Mouse (Mus musculus): ENCODE results near the gene Limk2. TPM values are rescaled to one million over a fixed set of nuclear protein-coding genes. Genes with fewer than 3 reads are reported as not detected.

Gene Limk2
- polyA plus RNA-seq, 1 experiment from 2014 or later, result 68.8 TPM

GRCm38 (mm10) chr11:3437621-3438020 lies 28.6 kb upstream of the Limk2 start:
- H3K9me3 ChIP-seq, result no peaks in the 10 kb centered on the region
- no peaks in the 10 kb centered on the region for H3K27me3 ChIP-seq (ENCODE audit: insufficient read depth, poor library complexity, severe bottlenecking)
- no peak for DNase-seq (ENCODE audit: low spot score)
- WGBS, result 83% methylated on average over 1 of the region's 1 CpGs
- no peak overlapping the region for H3K4me3 ChIP-seq
- no peaks in the 10 kb centered on the region for H3K4me1 ChIP-seq
- H3K36me3 ChIP-seq, result no peaks in the 10 kb centered on the region
- H3K27ac ChIP-seq, result no peak overlapping the region

- no peak overlapping the region for H3K27ac ChIP-seq
- 0 out of 2 replicates have a peak, but pooled peaks cover 4% of the 10 kb centered on the region for H3K36me3 ChIP-seq
- H3K9me3 ChIP-seq, result no peaks in the 10 kb centered on the region
- no peak overlapping the region for H3K4me3 ChIP-seq
- WGBS, result 82% methylated on average over 4 of the region's 4 CpGs
- H3K4me1 ChIP-seq, result no peaks in the 10 kb centered on the region
- DNase-seq (ENCODE audit: low spot score), result no peak
- no peaks in the 10 kb centered on the region for H3K27me3 ChIP-seq (ENCODE audit: insufficient read depth, poor library complexity, severe bottlenecking)
Measured at GRCm38 (mm10) chr11:3433809-3434208, 24.8 kb upstream of the Limk2 start.

- no peaks in the 10 kb centered on the region for H3K9me3 ChIP-seq
- H3K27me3 ChIP-seq (ENCODE audit: insufficient read depth, poor library complexity, severe bottlenecking), result no peaks in the 10 kb centered on the region
- 88% methylated on average over 6 of the region's 6 CpGs for WGBS
- no peak overlapping the region for H3K4me3 ChIP-seq
- no peaks in the 10 kb centered on the region for H3K4me1 ChIP-seq
- H3K27ac ChIP-seq, result no peak overlapping the region
- H3K36me3 ChIP-seq, result 0 out of 2 replicates have a peak, but pooled peaks cover 4% of the 10 kb centered on the region
- no peak for DNase-seq (ENCODE audit: low spot score)
Measured at GRCm38 (mm10) chr11:3431976-3432603, 23.1 kb upstream of the Limk2 start.

- Histone ChIP-seq H3K27me3 (ENCODE audit: insufficient read depth, poor library complexity, severe bottlenecking) (no peaks in the 10 kb centered on the region), H3K4me3 (no peak overlapping the region), H3K9me3 (no peaks in the 10 kb centered on the region), H3K4me1 (no peaks in the 10 kb centered on the region), H3K36me3 (peaks cover 4% of the 10 kb centered on the region; the same call in 1 of the 2 replicates), H3K27ac (no peak overlapping the region)
- DNase-seq (ENCODE audit: low spot score), result no peak
- WGBS, result 90% methylated on average over 3 of the region's 3 CpGs
Measured at GRCm38 (mm10) chr11:3431515-3431914, 22.5 kb upstream of the Limk2 start.

- H3K9me3 ChIP-seq, result no peaks in the 10 kb centered on the region
- H3K27me3 ChIP-seq (ENCODE audit: insufficient read depth, poor library complexity, severe bottlenecking), result no peaks in the 10 kb centered on the region
- peaks cover 29% of the 10 kb centered on the region for H3K36me3 ChIP-seq
- 87% methylated on average over 7 of the region's 7 CpGs for WGBS
- no peak overlapping the region for H3K27ac ChIP-seq
- no peak for DNase-seq (ENCODE audit: low spot score)
- no peaks in the 10 kb centered on the region for H3K4me1 ChIP-seq
- no peak overlapping the region for H3K4me3 ChIP-seq
Measured at GRCm38 (mm10) chr11:3428632-3429031, 19.6 kb upstream of the Limk2 start.

- peaks cover 38% of the 10 kb centered on the region for H3K36me3 ChIP-seq
- H3K4me1 ChIP-seq, result no peaks in the 10 kb centered on the region
- no peaks in the 10 kb centered on the region for H3K27me3 ChIP-seq (ENCODE audit: insufficient read depth, poor library complexity, severe bottlenecking)
- DNase-seq (ENCODE audit: low spot score), result no peak
- H3K9me3 ChIP-seq, result no peaks in the 10 kb centered on the region
- H3K27ac ChIP-seq, result no peak overlapping the region
- H3K4me3 ChIP-seq, result no peak overlapping the region
- 85% methylated on average over 3 of the region's 3 CpGs for WGBS
Measured at GRCm38 (mm10) chr11:3427697-3428230, 18.8 kb upstream of the Limk2 start.

GRCm38 (mm10) chr11:3422242-3422641 lies 13.3 kb upstream of the Limk2 start:
- Histone ChIP-seq H3K27me3 (ENCODE audit: insufficient read depth, poor library complexity, severe bottlenecking) (no peaks in the 10 kb centered on the region), H3K9me3 (no peaks in the 10 kb centered on the region), H3K4me1 (no peaks in the 10 kb centered on the region), H3K27ac (no peak overlapping the region), H3K36me3 (peaks cover 55% of the 10 kb centered on the region), H3K4me3 (no peak overlapping the region)
- no peak for DNase-seq (ENCODE audit: low spot score)
- 68% methylated on average over 4 of the region's 4 CpGs for WGBS

- H3K27me3 ChIP-seq (ENCODE audit: insufficient read depth, poor library complexity, severe bottlenecking), result no peaks in the 10 kb centered on the region
- WGBS, result 64% methylated on average over 4 of the region's 4 CpGs
- H3K36me3 ChIP-seq, result peaks cover 61% of the 10 kb centered on the region
- H3K4me3 ChIP-seq, result no peak overlapping the region
- H3K27ac ChIP-seq, result 0 out of 2 replicates have a peak overlapping the region, but pooled peaks have one; percentile 32
- H3K9me3 ChIP-seq, result no peaks in the 10 kb centered on the region
- no peak for DNase-seq (ENCODE audit: low spot score)
- H3K4me1 ChIP-seq, result no peaks in the 10 kb centered on the region
Measured at GRCm38 (mm10) chr11:3418741-3419140, 9.8 kb upstream of the Limk2 start.

GRCm38 (mm10) chr11:3417795-3418194 lies 8.8 kb upstream of the Limk2 start:
- H3K27ac ChIP-seq, result no peak overlapping the region
- WGBS, result 74% methylated on average over 6 of the region's 6 CpGs
- no peak for DNase-seq (ENCODE audit: low spot score)
- H3K4me3 ChIP-seq, result no peak overlapping the region
- H3K27me3 ChIP-seq (ENCODE audit: insufficient read depth, poor library complexity, severe bottlenecking), result no peaks in the 10 kb centered on the region
- H3K9me3 ChIP-seq, result no peaks in the 10 kb centered on the region
- peaks cover 53% of the 10 kb centered on the region for H3K36me3 ChIP-seq
- H3K4me1 ChIP-seq, result no peaks in the 10 kb centered on the region

- H3K9me3 ChIP-seq, result no peaks in the 10 kb centered on the region
- no peaks in the 10 kb centered on the region for H3K4me1 ChIP-seq
- H3K36me3 ChIP-seq, result peaks cover 52% of the 10 kb centered on the region
- 87% methylated on average over 3 of the region's 3 CpGs for WGBS
- DNase-seq (ENCODE audit: low spot score), result no peak
- no peaks in the 10 kb centered on the region for H3K27me3 ChIP-seq (ENCODE audit: insufficient read depth, poor library complexity, severe bottlenecking)
- H3K4me3 ChIP-seq, result no peak overlapping the region
- H3K27ac ChIP-seq, result no peak overlapping the region
Measured at GRCm38 (mm10) chr11:3416399-3416798, 7.4 kb upstream of the Limk2 start.

GRCm38 (mm10) chr11:3412111-3412510 lies 3.1 kb upstream of the Limk2 start:
- Histone ChIP-seq H3K4me3 (no peak overlapping the region), H3K9me3 (no peaks in the 10 kb centered on the region), H3K36me3 (peaks cover 30% of the 10 kb centered on the region), H3K27me3 (ENCODE audit: insufficient read depth, poor library complexity, severe bottlenecking) (no peaks in the 10 kb centered on the region), H3K27ac (no peak overlapping the region), H3K4me1 (peaks cover 11% of the 10 kb centered on the region; the same call in 1 of the 2 replicates)
- DNase-seq (ENCODE audit: low spot score), result no peak
- 78% methylated on average over 3 of the region's 3 CpGs for WGBS

GRCm38 (mm10) chr11:3408131-3408996 lies 625 bp downstream of the Limk2 start:
- WGBS, result 6% methylated on average over 34 of the region's 34 CpGs
- peak overlapping the region; percentile 91 for H3K27ac ChIP-seq
- H3K27me3 ChIP-seq (ENCODE audit: insufficient read depth, poor library complexity, severe bottlenecking), result no peaks in the 10 kb centered on the region
- peak overlapping the region; percentile 76 for H3K4me3 ChIP-seq
- no peaks in the 10 kb centered on the region for H3K36me3 ChIP-seq
- DNase-seq (ENCODE audit: low spot score), result no peak
- H3K4me1 ChIP-seq, result peaks cover 11% of the 10 kb centered on the region; the same call in 1 of the 2 replicates
- H3K9me3 ChIP-seq, result no peaks in the 10 kb centered on the region
